Mouse (Mus musculus) heart, embryonic 14.5 days (tissue): ENCODE data around the gene Hoxc6. TPM values are rescaled to one million over a fixed set of nuclear protein-coding genes. Genes with fewer than 3 reads are reported as not detected.

ENCODE experiments used
- ATAC-seq: fragments of 200-750 bp; cut with Nextera tagmentation; 2 replicates; pipeline ENCODE4 v1.8.0; 2017; ENCODE audit warnings: low read depth, moderate TSS enrichment; ENCODE audit not compliant: insufficient number of reproducible peaks, insufficient read depth, low FRiP score
- H3K27ac ChIP-seq, 2 experiments: fragments of 200-500 bp in 1 of 2; fragments of 300-500 bp in 1 of 2; sonication (generic) in 1 of 2; replicated peaks in 1 of 2; 2 replicates each; pipeline ENCODE4 v1.5.1; 2012 to 2014; ENCODE audit warnings: low read depth in 2 of 2, low read length in 2 of 2, control low read depth in 1 of 2, mild to moderate bottlenecking in 1 of 2, mixed read lengths in 1 of 2; ENCODE audit not compliant: control insufficient read depth in 1 of 2, insufficient read depth in 1 of 2
- H3K27me3 ChIP-seq: fragments of 300-500 bp; sonication (generic); 2 replicates; pipeline ENCODE4 v1.6.1; 2014; ENCODE audit warnings: mild to moderate bottlenecking, low read length, control low read depth; ENCODE audit not compliant: control insufficient read depth, insufficient read depth
- H3K36me3 ChIP-seq: fragments of 300-500 bp; sonication (generic); 2 replicates; pipeline ENCODE4 v1.6.1; 2014; ENCODE audit warnings: mild to moderate bottlenecking, control low read depth, low read length, mixed read lengths; ENCODE audit not compliant: control insufficient read depth, insufficient read depth
- H3K4me1 ChIP-seq, 2 experiments: fragments of 200-500 bp in 1 of 2; fragments of 300-500 bp in 1 of 2; sonication (generic) in 1 of 2; 2 replicates each; pipeline ENCODE4 v1.6.1; 2012 to 2014; ENCODE audit warnings: low read length in 2 of 2, control low read depth in 1 of 2, mixed read lengths in 1 of 2; ENCODE audit not compliant: control insufficient read depth in 2 of 2, insufficient read depth in 2 of 2
- H3K4me2 ChIP-seq: fragments of 300-500 bp; sonication (generic); 2 replicates; pipeline ENCODE4 v1.6.1; 2014; ENCODE audit warnings: mild to moderate bottlenecking, low read length
- H3K4me3 ChIP-seq, 2 experiments: fragments of 200-500 bp in 1 of 2; fragments of 300-500 bp in 1 of 2; sonication (generic) in 1 of 2; 2 replicates each; pipeline ENCODE4 v1.5.1; 2012 to 2014; ENCODE audit warnings: low read length in 2 of 2, mild to moderate bottlenecking in 2 of 2, control low read depth in 1 of 2, low read depth in 1 of 2, moderate library complexity in 1 of 2; ENCODE audit not compliant: control insufficient read depth in 1 of 2, insufficient read depth in 1 of 2
- H3K9ac ChIP-seq: fragments of 300-500 bp; sonication (generic); 2 replicates; pipeline ENCODE4 v1.6.1; 2014; ENCODE audit warnings: mild to moderate bottlenecking, low read length
- H3K9me3 ChIP-seq: fragments of 300-500 bp; sonication (generic); 2 replicates; pipeline ENCODE4 v1.6.1; 2016; ENCODE audit warnings: low read length, control low read depth; ENCODE audit not compliant: control insufficient read depth
- WGBS: fragments of 180-500 bp; shearing (Covaris S2); extraction: QIAGEN DNeasy Blood & Tissue Kit; methylation state at CpG from one replicate; pipeline ENCODE4 v1.1.7; 2014; 5-methylcytosine and 5-hydroxymethylcytosine counted together
- polyA plus RNA-seq: library from polyadenylated mRNA; unstranded; fragments of >200 nt; fragmentation: Nextera tagmentation; extraction: Ambion mirVana; gene quantifications from 2 replicates; pipeline ENCODE4 v1.2.1, GENCODE M21; 2014

Gene Hoxc6
- polyA plus RNA-seq, 1 experiment from 2014 or later = 0.15 TPM

- no peak overlapping the region for H3K4me3 ChIP-seq
- no peak overlapping the region for H3K9ac ChIP-seq
- no peaks in the 10 kb centered on the region for H3K9me3 ChIP-seq
- H3K4me1 ChIP-seq = no peaks in the 10 kb centered on the region
- no peak overlapping the region for H3K27ac ChIP-seq
- WGBS = under 1% methylated on average over 40 of the region's 40 CpGs
- no peak for ATAC-seq
- no peak overlapping the region for H3K4me2 ChIP-seq
- H3K36me3 ChIP-seq = no peaks in the 10 kb centered on the region
- H3K27me3 ChIP-seq = peaks cover 100% of the 10 kb centered on the region
Observed at GRCm38 (mm10) chr15:102955833-102956640, 42.0 kb upstream of the Hoxc6 start.

GRCm38 (mm10) chr15:102956906-102957305 is 41.2 kb upstream of the Hoxc6 start:
- Histone ChIP-seq H3K36me3 (no peaks in the 10 kb centered on the region), H3K9me3 (no peaks in the 10 kb centered on the region), H3K4me1 (no peaks in the 10 kb centered on the region), H3K4me2 (no peak overlapping the region), H3K27ac (no peak overlapping the region), H3K27me3 (peaks cover 100% of the 10 kb centered on the region), H3K4me3 (no peak overlapping the region), H3K9ac (no peak overlapping the region)
- WGBS = 1% methylated on average over 12 of the region's 12 CpGs
- no peak for ATAC-seq

GRCm38 (mm10) chr15:102959663-102960191 is 38.3 kb upstream of the Hoxc6 start:
- no peak for ATAC-seq
- Histone ChIP-seq H3K4me2 (no peak overlapping the region), H3K27ac (no peak overlapping the region), H3K9me3 (no peaks in the 10 kb centered on the region), H3K27me3 (peaks cover 100% of the 10 kb centered on the region), H3K4me1 (no peaks in the 10 kb centered on the region), H3K36me3 (no peaks in the 10 kb centered on the region), H3K4me3 (no peak overlapping the region), H3K9ac (no peak overlapping the region)
- 0% methylated on average over 13 of the region's 13 CpGs for WGBS

- WGBS = 4% methylated on average over 6 of the region's 6 CpGs
- Histone ChIP-seq H3K27ac (no peak overlapping the region), H3K4me1 (no peaks in the 10 kb centered on the region; a peak in 1 of 4 replicates), H3K4me3 (no peak overlapping the region), H3K36me3 (no peaks in the 10 kb centered on the region), H3K27me3 (peaks cover 100% of the 10 kb centered on the region), H3K9ac (no peak overlapping the region), H3K9me3 (no peaks in the 10 kb centered on the region), H3K4me2 (no peak overlapping the region)
- ATAC-seq = no peak
Observed at GRCm38 (mm10) chr15:102961728-102962127, 36.3 kb upstream of the Hoxc6 start.

- 2% methylated on average over 13 of the region's 13 CpGs for WGBS
- no peak overlapping the region for H3K27ac ChIP-seq
- no peaks in the 10 kb centered on the region; a peak in 1 of 4 replicates for H3K4me1 ChIP-seq
- no peak overlapping the region for H3K4me2 ChIP-seq
- no peaks in the 10 kb centered on the region for H3K36me3 ChIP-seq
- H3K27me3 ChIP-seq = peaks cover 100% of the 10 kb centered on the region
- no peak overlapping the region for H3K4me3 ChIP-seq
- no peak overlapping the region for H3K9ac ChIP-seq
- no peaks in the 10 kb centered on the region for H3K9me3 ChIP-seq
- ATAC-seq = no peak
Observed at GRCm38 (mm10) chr15:102962492-102962891, 35.6 kb upstream of the Hoxc6 start.

GRCm38 (mm10) chr15:102963259-102963658 is 34.8 kb upstream of the Hoxc6 start:
- Histone ChIP-seq H3K9ac (no peak overlapping the region), H3K27ac (no peak overlapping the region), H3K36me3 (no peaks in the 10 kb centered on the region), H3K9me3 (no peaks in the 10 kb centered on the region), H3K4me3 (no peak overlapping the region), H3K4me2 (no peak overlapping the region), H3K27me3 (peaks cover 99% of the 10 kb centered on the region), H3K4me1 (no peaks in the 10 kb centered on the region; a peak in 1 of 4 replicates)
- 2% methylated on average over 8 of the region's 8 CpGs for WGBS
- no peak for ATAC-seq

- Histone ChIP-seq H3K9ac (no peak overlapping the region), H3K27me3 (peaks cover 99% of the 10 kb centered on the region)
- WGBS = 1% methylated on average over 28 of the region's 28 CpGs
Observed at GRCm38 (mm10) chr15:102963671-102964640, 34.1 kb upstream of the Hoxc6 start.

More at GRCm38 (mm10) chr15:102963671-102964640, 34.1 kb upstream of the Hoxc6 start:
- H3K4me2 ChIP-seq = no peak overlapping the region
- H3K36me3 ChIP-seq = no peaks in the 10 kb centered on the region
- no peaks in the 10 kb centered on the region; a peak in 1 of 4 replicates for H3K4me1 ChIP-seq
- no peak for ATAC-seq
- H3K4me3 ChIP-seq = no peak overlapping the region
- H3K9me3 ChIP-seq = no peaks in the 10 kb centered on the region
- H3K27ac ChIP-seq = no peak overlapping the region
